Mouse (Mus musculus) heart, embryonic 10.5 days (tissue): ENCODE data around the gene Sema3b. TPM values are rescaled to one million over a fixed set of nuclear protein-coding genes. Genes with fewer than 3 reads are reported as not detected.

Source experiments
- DNase-seq: peaks from one replicate; pipeline ENCODE4 v3.0.0-alpha.2; 2017; ENCODE audit warnings: low spot score
- H3K27ac ChIP-seq: fragments of 300-500 bp; sonication (generic); 2 replicates; pipeline ENCODE4 v1.5.1; 2016; ENCODE audit warnings: mild to moderate bottlenecking
- H3K27me3 ChIP-seq: fragments of 300-500 bp; sonication (generic); 2 replicates; pipeline ENCODE4 v1.6.1; 2016; ENCODE audit warnings: mild to moderate bottlenecking; ENCODE audit not compliant: poor library complexity, insufficient read depth, severe bottlenecking
- H3K36me3 ChIP-seq: fragments of 300-500 bp; sonication (generic); 2 replicates; pipeline ENCODE4 v1.6.1; 2016; ENCODE audit warnings: mild to moderate bottlenecking, moderate library complexity
- H3K4me1 ChIP-seq: fragments of 300-500 bp; sonication (generic); 2 replicates; pipeline ENCODE4 v1.6.1; 2016; ENCODE audit warnings: mild to moderate bottlenecking
- H3K4me3 ChIP-seq: fragments of 300-500 bp; sonication (generic); 2 replicates; pipeline ENCODE4 v1.5.1; 2016; ENCODE audit warnings: mild to moderate bottlenecking, moderate library complexity
- H3K9me3 ChIP-seq: fragments of 300-500 bp; sonication (generic); 2 replicates; pipeline ENCODE4 v1.6.1; 2016; ENCODE audit warnings: mild to moderate bottlenecking, moderate library complexity
- WGBS: fragments of 180-500 bp; shearing (Covaris S2); methylation state at CpG from one replicate; pipeline ENCODE4 v1.1.7; 2016; 5-methylcytosine and 5-hydroxymethylcytosine counted together
- polyA plus RNA-seq: library from polyadenylated mRNA; unstranded; fragments of >200 nt; fragmentation: Nextera tagmentation; extraction: Ambion mirVana; gene quantifications from 2 replicates; pipeline ENCODE4 v1.2.1, GENCODE M21; 2016

Sema3b gene
- 4.9 and 8.2 TPM in 2 replicates for polyA plus RNA-seq

- Histone ChIP-seq H3K27me3 (peaks cover 26% of the 10 kb centered on the region), H3K4me1 (peaks cover 89% of the 10 kb centered on the region), H3K36me3 (peaks cover 4% of the 10 kb centered on the region), H3K27ac (peak within 1 kb of the TSS; percentile 48), H3K9me3 (no peaks in the 10 kb centered on the region), H3K4me3 (peak within 1 kb of the TSS; percentile 20; the same call in 1 of the 2 replicates)
- WGBS, result 38% methylated on average over 12 of the region's 12 CpGs
- DNase-seq, result no peak
Measured at GRCm38 (mm10) chr9:107608741-107609432, at the start of gene Sema3b. Gene Sema3b, minus strand, starts transcription at chr9:107609229.

DNA sequence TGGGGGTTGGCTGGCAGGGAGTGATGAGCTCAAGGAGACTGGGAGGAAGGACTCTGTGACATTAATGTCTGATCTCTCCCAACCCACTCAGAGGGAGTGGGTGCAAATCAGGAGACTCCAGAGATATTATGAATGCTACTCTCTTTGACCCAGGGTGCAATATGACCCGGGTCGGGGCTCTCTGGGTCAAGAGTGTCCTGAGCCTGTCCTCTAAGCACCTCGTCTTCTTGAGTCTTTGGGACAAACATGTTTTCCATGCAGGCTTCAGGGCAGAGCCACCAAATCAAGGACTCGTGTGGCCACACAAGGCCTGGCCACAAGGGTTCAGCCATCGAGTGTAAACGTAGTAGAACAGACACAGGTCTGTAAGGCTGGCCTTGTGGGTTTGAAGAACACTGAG is 49.1 kb upstream of the Sema3b start:
- H3K9me3 ChIP-seq, result no peaks in the 10 kb centered on the region
- no peaks in the 10 kb centered on the region for H3K36me3 ChIP-seq
- H3K4me3 ChIP-seq, result no peak overlapping the region
- H3K27me3 ChIP-seq, result peaks cover 35% of the 10 kb centered on the region
- H3K4me1 ChIP-seq, result peaks cover 19% of the 10 kb centered on the region
- 77% methylated on average over 6 of the region's 6 CpGs for WGBS
- no peak overlapping the region for H3K27ac ChIP-seq
- DNase-seq, result no peak

- WGBS, result 80% methylated on average over 5 of the region's 5 CpGs
- no peak for DNase-seq
Measured at GRCm38 (mm10) chr9:107657144-107657543, 48.1 kb upstream of the Sema3b start.

DNA sequence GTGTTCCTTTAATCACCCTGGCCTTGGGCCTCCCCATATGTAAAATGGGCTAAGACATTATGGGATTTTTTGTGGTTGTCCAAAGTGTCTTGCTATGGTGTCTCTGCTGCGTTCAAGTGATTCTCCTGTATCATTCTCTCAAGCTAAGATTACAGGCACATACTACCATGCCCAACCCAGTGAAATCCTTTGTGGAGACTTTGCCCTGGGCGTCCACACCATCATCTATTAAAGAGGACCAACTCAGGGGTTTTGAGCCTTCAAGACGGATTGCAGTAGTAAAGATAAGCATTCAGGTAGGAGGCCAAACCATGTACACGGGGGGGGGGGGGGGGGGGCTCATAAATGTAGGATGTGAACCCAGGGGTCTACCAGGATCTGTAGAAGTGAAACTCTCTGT is 45.6 kb upstream of the Sema3b start:
- H3K27me3 ChIP-seq, result peaks cover 30% of the 10 kb centered on the region
- 74% methylated on average over 4 of the region's 4 CpGs for WGBS
- H3K4me3 ChIP-seq, result no peak overlapping the region
- no peak for DNase-seq
- H3K27ac ChIP-seq, result no peak overlapping the region
- no peaks in the 10 kb centered on the region for H3K36me3 ChIP-seq
- H3K9me3 ChIP-seq, result no peaks in the 10 kb centered on the region
- H3K4me1 ChIP-seq, result peaks cover 27% of the 10 kb centered on the region

More at GRCm38 (mm10) chr9:107657144-107657543, 48.1 kb upstream of the Sema3b start:
- Histone ChIP-seq H3K36me3 (no peaks in the 10 kb centered on the region), H3K27me3 (peaks cover 27% of the 10 kb centered on the region), H3K4me3 (no peak overlapping the region), H3K4me1 (peaks cover 10% of the 10 kb centered on the region), H3K9me3 (no peaks in the 10 kb centered on the region), H3K27ac (no peak overlapping the region)

GRCm38 (mm10) chr9:107653474-107653873 is 44.4 kb upstream of the Sema3b start:
- no peaks in the 10 kb centered on the region for H3K36me3 ChIP-seq
- no peaks in the 10 kb centered on the region for H3K9me3 ChIP-seq
- H3K4me3 ChIP-seq, result no peak overlapping the region
- peaks cover 19% of the 10 kb centered on the region; the same call in 1 of the 2 replicates for H3K27me3 ChIP-seq
- no peak for DNase-seq
- WGBS, result 83% methylated on average over 2 of the region's 2 CpGs
- H3K4me1 ChIP-seq, result peaks cover 27% of the 10 kb centered on the region
- no peak overlapping the region for H3K27ac ChIP-seq

DNA sequence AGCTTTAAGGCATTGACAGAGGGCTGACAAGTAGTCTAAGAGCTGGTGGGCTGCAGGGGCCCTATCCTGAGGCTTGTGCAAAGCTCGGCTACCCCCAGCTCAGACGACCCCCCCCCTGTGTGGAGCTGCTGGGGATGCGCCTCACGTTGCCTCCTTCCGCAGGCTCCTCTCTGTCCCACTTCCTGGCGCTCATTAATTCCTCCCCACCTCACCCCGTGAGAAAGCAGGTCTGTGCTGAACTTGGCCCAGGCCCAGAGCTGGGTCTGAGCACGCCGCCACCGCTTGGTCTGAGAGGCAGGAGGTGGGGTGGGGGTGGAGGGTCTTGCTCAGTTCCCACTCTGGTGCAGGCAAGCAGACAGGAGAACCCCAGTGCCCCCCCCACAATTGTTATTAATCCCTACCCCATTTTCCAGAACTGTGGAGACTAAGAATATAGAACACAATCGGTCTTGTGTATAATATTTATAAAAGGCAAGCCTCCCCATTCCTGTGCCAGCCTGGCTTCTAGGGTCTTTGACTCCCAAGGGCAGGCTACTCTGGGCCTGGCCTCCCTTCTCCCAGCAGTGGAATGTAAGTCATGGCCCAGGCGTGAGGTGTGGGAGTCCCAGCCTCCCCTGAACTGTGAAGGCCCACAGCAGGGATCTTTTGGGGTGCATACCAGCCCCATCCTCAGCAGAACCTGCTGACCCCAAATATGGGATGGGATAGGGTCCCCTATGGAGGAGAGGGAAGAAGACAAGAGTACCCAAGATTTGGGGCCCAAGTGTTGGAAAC is 41.9 kb upstream of the Sema3b start:
- Histone ChIP-seq H3K4me1 (peaks cover 16% of the 10 kb centered on the region), H3K36me3 (no peaks in the 10 kb centered on the region), H3K27me3 (peaks cover 12% of the 10 kb centered on the region; the same call in 1 of the 2 replicates), H3K27ac (0 out of 2 replicates have a peak overlapping the region, but pooled peaks have one; percentile 14), H3K4me3 (no peak overlapping the region), H3K9me3 (no peaks in the 10 kb centered on the region)
- no peak for DNase-seq
- 51% methylated on average over 12 of the region's 12 CpGs for WGBS

DNA sequence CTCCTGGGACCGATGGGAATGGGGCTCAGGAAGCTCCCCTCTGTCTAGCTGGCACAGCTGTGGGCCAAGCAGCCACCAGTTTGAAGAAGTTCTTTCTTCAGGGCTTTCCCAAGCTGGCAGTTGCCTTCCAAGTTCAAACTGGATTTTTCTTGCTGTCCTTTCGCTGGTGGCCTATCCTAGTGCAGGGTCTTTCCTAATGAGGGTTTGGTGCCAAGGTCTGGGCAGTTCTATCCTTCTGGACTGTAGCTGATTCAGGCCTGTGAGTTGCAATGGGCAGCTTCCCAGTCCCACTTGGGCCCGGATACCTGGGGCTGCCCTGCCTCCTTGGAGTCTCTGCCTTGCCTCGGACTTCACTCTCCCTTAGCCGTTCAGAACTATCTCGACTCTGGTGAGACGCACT is 41.2 kb upstream of the Sema3b start:
- no peak for DNase-seq
- Histone ChIP-seq H3K36me3 (no peaks in the 10 kb centered on the region), H3K27me3 (peaks cover 12% of the 10 kb centered on the region; the same call in 1 of the 2 replicates), H3K27ac (no peak overlapping the region), H3K9me3 (no peaks in the 10 kb centered on the region), H3K4me1 (peaks cover 17% of the 10 kb centered on the region), H3K4me3 (no peak overlapping the region)
- 67% methylated on average over 7 of the region's 7 CpGs for WGBS

- H3K4me1 ChIP-seq, result peaks cover 30% of the 10 kb centered on the region
- DNase-seq, result no peak
- H3K27ac ChIP-seq, result no peak overlapping the region
- no peaks in the 10 kb centered on the region for H3K36me3 ChIP-seq
- no peak overlapping the region for H3K4me3 ChIP-seq
- WGBS, result 48% methylated on average over 3 of the region's 3 CpGs
- peaks cover 16% of the 10 kb centered on the region; the same call in 1 of the 2 replicates for H3K27me3 ChIP-seq
- H3K9me3 ChIP-seq, result no peaks in the 10 kb centered on the region
Measured at GRCm38 (mm10) chr9:107648767-107649166, 39.7 kb upstream of the Sema3b start.

- Histone ChIP-seq H3K4me3 (no peak overlapping the region), H3K27me3 (peaks cover 16% of the 10 kb centered on the region; the same call in 1 of the 2 replicates), H3K9me3 (no peaks in the 10 kb centered on the region), H3K36me3 (no peaks in the 10 kb centered on the region), H3K27ac (no peak overlapping the region), H3K4me1 (peaks cover 30% of the 10 kb centered on the region)
- WGBS, result 78% methylated on average over 6 of the region's 6 CpGs
- DNase-seq, result no peak
Measured at GRCm38 (mm10) chr9:107646975-107647374, 37.9 kb upstream of the Sema3b start.

DNA sequence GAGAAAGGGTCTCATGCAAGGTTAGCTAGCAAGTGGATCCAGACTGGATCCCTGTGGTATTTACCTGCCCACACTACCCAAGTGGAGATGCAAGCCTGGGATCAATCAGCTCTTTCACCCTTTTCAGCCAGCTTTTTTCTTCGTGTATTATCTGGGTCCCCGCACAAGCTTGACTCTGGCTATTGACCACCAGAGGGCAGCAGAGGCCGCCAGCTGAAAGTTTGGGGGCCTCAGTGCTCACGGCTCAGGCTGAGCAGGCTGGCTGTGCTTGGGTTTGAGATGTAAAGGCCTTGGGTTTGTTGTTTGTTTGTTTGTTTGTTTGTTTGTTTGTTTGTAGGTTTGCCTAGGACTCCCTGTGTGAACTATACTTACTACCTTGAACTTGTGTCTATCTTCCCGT is 36.5 kb upstream of the Sema3b start:
- peaks cover 11% of the 10 kb centered on the region; the same call in 1 of the 2 replicates for H3K27me3 ChIP-seq
- 9% methylated on average over 5 of the region's 5 CpGs for WGBS
- H3K27ac ChIP-seq, result no peak overlapping the region
- no peaks in the 10 kb centered on the region for H3K9me3 ChIP-seq
- H3K4me3 ChIP-seq, result no peak overlapping the region
- DNase-seq, result peak; percentile 89
- no peaks in the 10 kb centered on the region for H3K36me3 ChIP-seq
- peaks cover 19% of the 10 kb centered on the region for H3K4me1 ChIP-seq

DNA sequence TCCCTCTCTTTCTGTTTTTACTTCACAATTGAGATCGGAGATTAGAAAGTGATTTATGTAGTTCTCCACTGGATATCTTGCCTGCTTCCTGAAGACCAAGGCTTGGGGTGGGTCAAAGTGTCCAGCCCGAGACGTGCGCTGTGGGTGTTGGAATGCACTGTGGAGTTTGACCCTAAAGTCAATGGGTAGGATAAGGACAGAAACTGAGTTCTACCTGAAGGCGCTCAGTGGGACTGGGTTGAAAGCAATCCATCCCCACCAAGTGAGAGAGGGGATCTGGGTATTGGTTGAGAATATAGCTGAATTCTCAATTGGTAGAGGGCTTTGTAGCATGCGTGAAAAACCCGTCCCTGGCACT is 36.1 kb upstream of the Sema3b start:
- H3K36me3 ChIP-seq, result no peaks in the 10 kb centered on the region
- DNase-seq, result no peak
- H3K4me1 ChIP-seq, result peaks cover 18% of the 10 kb centered on the region
- no peaks in the 10 kb centered on the region for H3K9me3 ChIP-seq
- 49% methylated on average over 7 of the region's 7 CpGs for WGBS
- H3K27ac ChIP-seq, result peak overlapping the region; percentile 85; the same call in 1 of the 2 replicates
- H3K27me3 ChIP-seq, result peaks cover 6% of the 10 kb centered on the region; the same call in 1 of the 2 replicates
- H3K4me3 ChIP-seq, result peak overlapping the region; percentile 57

GRCm38 (mm10) chr9:107644495-107645152 is 35.6 kb upstream of the Sema3b start:
- Histone ChIP-seq H3K36me3 (no peaks in the 10 kb centered on the region), H3K4me3 (peak overlapping the region; percentile 57), H3K9me3 (no peaks in the 10 kb centered on the region), H3K27me3 (peaks cover 5% of the 10 kb centered on the region; the same call in 1 of the 2 replicates), H3K27ac (peak overlapping the region; percentile 85), H3K4me1 (peaks cover 18% of the 10 kb centered on the region)
- WGBS, result 5% methylated on average over 35 of the region's 35 CpGs
- DNase-seq, result peak; percentile 94
